Mouse (Mus musculus) sigmoid colon, adult 10 weeks (tissue): Measurements from ENCODE around the gene Neurog1. TPM values are rescaled to one million over a fixed set of nuclear protein-coding genes. Genes with fewer than 3 reads are reported as not detected.

Experiments used
- polyA plus RNA-seq: library from polyadenylated mRNA; stranded (reverse); fragments of 350-450 nt; fragmentation: Illumina TruSeq; extraction: RNeasy Lipid Tissue Mini Kit (QIAGEN cat#74804); gene quantifications from one replicate; pipeline ENCODE4 v1.2.3, GENCODE M21; 2014; ENCODE audit warnings: low read depth, low replicate concordance

Gene Neurog1
- polyA plus RNA-seq: not detected

GRCm38 (mm10) chr13:56251924-56252619 is at the start of gene Neurog1:
Neurog1 (minus strand) TSS chr13:56252163.

GRCm38 (mm10) chr13:56295943-56296658 is 44.1 kb upstream of the Neurog1 start, which contains the start of gene Cxcl14:
Cxcl14 (minus strand) TSS chr13:56296551.

Other genes with a start within 250 kb of the Neurog1 start
- gene H2afy, start 115.8 kb downstream of the Neurog1 start, polyA plus RNA-seq: 23.6 TPM
- 1.5 TPM for gene Tifab, start 73.3 kb downstream of the Neurog1 start, polyA plus RNA-seq
- gene Cxcl14, start 44.4 kb upstream of the Neurog1 start, polyA plus RNA-seq: 5.6 TPM
- gene Gm3045, start 174.4 kb upstream of the Neurog1 start, polyA plus RNA-seq: not detected
- 0.19 TPM for gene Slc25a48, start 186.2 kb upstream of the Neurog1 start, polyA plus RNA-seq
- gene Il9, start 230.1 kb upstream of the Neurog1 start, polyA plus RNA-seq: not detected